Comparison of ENCODE assay signal across 13 mouse cellular contexts in genomic region chr1:72578351-72578750, GRCm38 (mm10). TPM values are rescaled to one million over a fixed set of nuclear protein-coding genes. Genes with fewer than 3 reads are reported as not detected.
DNase-seq lines count a peak whose midpoint lies in the region; ATAC-seq and TF ChIP-seq lines count a peak whose summit lies in the region.
"Had no signal": no experiment of that assay in that cellular context is flagged by ENCODE, and none has a peak within 500 bp of the region (broad histone marks: within the 10 kb centered on the region; RNA-seq: fewer than 3 reads in every experiment).

No protein-coding gene starts in this region.

- H3K27me3 ChIP-seq in forebrain, embryonic 14.5 days (replicated peaks; ENCODE audit: control insufficient read depth, insufficient read depth, low read length), result no peaks in the 10 kb centered on the region
- no peaks in the 10 kb centered on the region for H3K27me3 ChIP-seq in neural tube, embryonic 15.5 days (replicated peaks)
- H3K27me3 ChIP-seq: limb, embryonic 15.5 days had no signal

- no peak for ATAC-seq in forebrain, embryonic 14.5 days
- ATAC-seq in neural tube, embryonic 15.5 days (ENCODE audit: low FRiP score), result no peak

- no peaks in the 10 kb centered on the region for H3K9me3 ChIP-seq in forebrain, embryonic 14.5 days (replicated peaks; ENCODE audit: control insufficient read depth, low read length)
- no peaks in the 10 kb centered on the region for H3K9me3 ChIP-seq in neural tube, embryonic 15.5 days (replicated peaks)
- H3K9me3 ChIP-seq: limb, embryonic 15.5 days had no signal

- H3K4me1 ChIP-seq in forebrain, embryonic 14.5 days (ENCODE audit: control insufficient read depth, insufficient read depth, low read length), result peaks cover 15% of the 10 kb centered on the region
- peaks cover 25% of the 10 kb centered on the region for H3K4me1 ChIP-seq in neural tube, embryonic 15.5 days

- intact Hi-C loops in left cerebral cortex, adult 2 months (cut with DNase I), result loop anchor here (5.0 kb wide), 2 partner anchors 41 to 121 kb away; partner anchors contain the start of gene March4
- intact Hi-C loops in heart, postnatal 10 days (cut with DNase I), result no loop called here

- H3K27ac ChIP-seq in left cerebral cortex, adult 2 months, result peak overlapping the region; percentile 71
- peak overlapping the region; percentile 58; the same call in 1 of the 2 replicates for H3K27ac ChIP-seq in forebrain, embryonic 14.5 days (ENCODE audit: low read depth, low read length)
- no peak overlapping the region for H3K27ac ChIP-seq in neural tube, embryonic 15.5 days (replicated peaks)
- H3K27ac ChIP-seq: limb, embryonic 15.5 days had no signal

- peak overlapping the region; percentile 32 for H3K4me3 ChIP-seq in left cerebral cortex, adult 2 months
- no peak overlapping the region for H3K4me3 ChIP-seq in forebrain, embryonic 14.5 days (ENCODE audit: low read depth, low read length)
- H3K4me3 ChIP-seq in neural tube, embryonic 15.5 days (replicated peaks), result no peak overlapping the region
- H3K4me3 ChIP-seq: limb, embryonic 15.5 days had no signal

- DNase-seq in left cerebral cortex, adult 2 months (ENCODE audit: extremely low spot score in 1 of 2, low spot score in 2 of 2), result peak; percentile 33 to 47
- DNase-seq in left cerebral cortex, adult 11 months (ENCODE audit: low spot score), result no peak
- peak; percentile 44 for DNase-seq in forebrain, embryonic 14.5 days (ENCODE audit: low spot score)
- peak; percentile 38 to 46 for DNase-seq in left cerebral cortex, adult 9 months (ENCODE audit: low spot score in 2 of 2)
- no peak for DNase-seq in cerebellum, postnatal 25 days
- DNase-seq in heart, postnatal 10 days, result no peak
- DNase-seq in thymus, postnatal 25 days, result no peak
- DNase-seq: adrenal gland, postnatal 10 days; gastrocnemius, postnatal 25 days had no signal

- H3K9ac ChIP-seq in forebrain, embryonic 14.5 days (ENCODE audit: low read length), result no peak overlapping the region
- H3K9ac ChIP-seq in neural tube, embryonic 15.5 days (replicated peaks), result no peak overlapping the region
- H3K9ac ChIP-seq: limb, embryonic 15.5 days had no signal

- H3K4me2 ChIP-seq in forebrain, embryonic 14.5 days (ENCODE audit: low read length), result peak overlapping the region; percentile 37
- H3K4me2 ChIP-seq in neural tube, embryonic 15.5 days, result peak overlapping the region; percentile 26; the same call in 1 of the 2 replicates
- H3K4me2 ChIP-seq: limb, embryonic 15.5 days had no signal

- TF ChIP-seq CTCF in left cerebral cortex, adult 2 months (IDR thresholded peaks at IDR 0.05), result no peak

- no peaks in the 10 kb centered on the region for H3K36me3 ChIP-seq in forebrain, embryonic 14.5 days (ENCODE audit: control insufficient read depth, insufficient read depth, low read length)
- H3K36me3 ChIP-seq in neural tube, embryonic 15.5 days, result no peaks in the 10 kb centered on the region
- H3K36me3 ChIP-seq: limb, embryonic 15.5 days had no signal

- WGBS in forebrain, embryonic 14.5 days, result 29% methylated on average over 15 of the region's 15 CpGs
- WGBS in neural tube, embryonic 15.5 days, result 30% methylated on average over 15 of the region's 15 CpGs

RNA-seq across cellular contexts. Expression of gene Smarcal1, which starts 4.7 kb away (rescaled TPM):
- 10 to 100 TPM; 69.0 to 72.4 TPM for total RNA-seq in left cerebral cortex, adult 2 months (2021)
- polyA plus RNA-seq in forebrain, embryonic 14.5 days (2014; fragmentation: Nextera tagmentation; extraction: Ambion mirVana), result 28.6 and 35.0 TPM in 2 replicates
- polyA plus RNA-seq in neural tube, embryonic 15.5 days (2015; fragmentation: Nextera tagmentation; extraction: Ambion mirVana), result 23.9 and 24.5 TPM in 2 replicates
- total RNA-seq in heart, postnatal 10 days (2021), result 10 to 100 TPM; 29.5 to 37.5 TPM

RNA-seq across cellular contexts. Expression of gene March4, which starts 41.6 kb away (rescaled TPM):
- 10 to 100 TPM; 17.9 to 22.6 TPM for total RNA-seq in left cerebral cortex, adult 2 months (2021)
- 2.8 and 3.6 TPM in 2 replicates for polyA plus RNA-seq in forebrain, embryonic 14.5 days (2014; fragmentation: Nextera tagmentation; extraction: Ambion mirVana)
- 8.5 and 9.6 TPM in 2 replicates for polyA plus RNA-seq in neural tube, embryonic 15.5 days (2015; fragmentation: Nextera tagmentation; extraction: Ambion mirVana)
- not detected for total RNA-seq in heart, postnatal 10 days (2021)
- total RNA-seq: common myeloid progenitor, adult 5-6 weeks; ES-E14 had no signal
- polyA plus RNA-seq: limb, embryonic 15.5 days had no signal

Comparison
In these comparisons a context has a peak if more than half of its experiments do, and no peak if none do; other contexts are left out.
1. DNase-seq: peak in left cerebral cortex, adult 2 months (2 of 2), forebrain, embryonic 14.5 days (single experiment) and left cerebral cortex, adult 9 months (2 of 2); none in left cerebral cortex, adult 11 months (single experiment), cerebellum, postnatal 25 days (0 of 2), heart, postnatal 10 days (0 of 2) and thymus, postnatal 25 days (single experiment).
2. RNA of gene March4, which starts 41.6 kb away (total RNA-seq): 17.9 to 22.6 TPM in left cerebral cortex, adult 2 months; not detected in heart, postnatal 10 days; every median in the first group is over 10 times any median in the second.